Mouse (Mus musculus) heart, embryonic 11.5 days (tissue): Measurements from ENCODE around the gene Scrn3. TPM values are rescaled to one million over a fixed set of nuclear protein-coding genes. Genes with fewer than 3 reads are reported as not detected.

ENCODE experiments used
- ATAC-seq: fragments of 200-750 bp; cut with Nextera tagmentation; replicated peaks from 2 replicates; pipeline ENCODE4 v1.8.0; 2017; ENCODE audit warnings: moderate library complexity; ENCODE audit not compliant: insufficient number of reproducible peaks, low FRiP score, low TSS enrichment
- H3K27ac ChIP-seq: fragments of 300-500 bp; sonication (generic); 2 replicates; pipeline ENCODE4 v1.5.1; 2014; ENCODE audit warnings: mild to moderate bottlenecking, low read depth, low read length
- H3K27me3 ChIP-seq: fragments of 300-500 bp; sonication (generic); 2 replicates; pipeline ENCODE4 v1.6.1; 2014; ENCODE audit warnings: mild to moderate bottlenecking, low read length, mixed read lengths; ENCODE audit not compliant: control insufficient read depth, insufficient read depth
- H3K36me3 ChIP-seq: fragments of 300-500 bp; sonication (generic); 2 replicates; pipeline ENCODE4 v1.6.1; 2014; ENCODE audit warnings: mild to moderate bottlenecking, low read length, moderate library complexity, mixed read lengths; ENCODE audit not compliant: control insufficient read depth, insufficient read depth
- H3K4me1 ChIP-seq: fragments of 300-500 bp; sonication (generic); 2 replicates; pipeline ENCODE4 v1.6.1; 2014; ENCODE audit warnings: low read length; ENCODE audit not compliant: control insufficient read depth, insufficient read depth
- H3K4me2 ChIP-seq: fragments of 300-500 bp; sonication (generic); 2 replicates; pipeline ENCODE4 v1.6.1; 2014; ENCODE audit warnings: mild to moderate bottlenecking, moderate library complexity
- H3K4me3 ChIP-seq: fragments of 300-500 bp; sonication (generic); 2 replicates; pipeline ENCODE4 v1.5.1; 2014; ENCODE audit warnings: low read depth, low read length
- H3K9ac ChIP-seq: fragments of 300-500 bp; sonication (generic); 2 replicates; pipeline ENCODE4 v1.6.1; 2014; ENCODE audit warnings: mild to moderate bottlenecking, low read depth, low read length, moderate library complexity
- H3K9me3 ChIP-seq: fragments of 300-500 bp; sonication (generic); replicated peaks from 2 replicates; pipeline ENCODE4 v1.6.1; 2016; ENCODE audit warnings: low read length; ENCODE audit not compliant: control insufficient read depth
- WGBS: fragments of 180-500 bp; shearing (Covaris S2); extraction: QIAGEN DNeasy Blood & Tissue Kit; methylation state at CpG from one replicate; pipeline ENCODE4 v1.1.7; 2014; ENCODE audit not compliant: insufficient replicate concordance; 5-methylcytosine and 5-hydroxymethylcytosine counted together
- polyA plus RNA-seq: library from polyadenylated mRNA; unstranded; fragments of >200 nt; fragmentation: Nextera tagmentation; extraction: Ambion mirVana; gene quantifications from 2 replicates; pipeline ENCODE4 v1.2.1, GENCODE M21; 2014

The Scrn3 gene
- polyA plus RNA-seq, 1 experiment from 2014 or later: 12.5 TPM

DNA sequence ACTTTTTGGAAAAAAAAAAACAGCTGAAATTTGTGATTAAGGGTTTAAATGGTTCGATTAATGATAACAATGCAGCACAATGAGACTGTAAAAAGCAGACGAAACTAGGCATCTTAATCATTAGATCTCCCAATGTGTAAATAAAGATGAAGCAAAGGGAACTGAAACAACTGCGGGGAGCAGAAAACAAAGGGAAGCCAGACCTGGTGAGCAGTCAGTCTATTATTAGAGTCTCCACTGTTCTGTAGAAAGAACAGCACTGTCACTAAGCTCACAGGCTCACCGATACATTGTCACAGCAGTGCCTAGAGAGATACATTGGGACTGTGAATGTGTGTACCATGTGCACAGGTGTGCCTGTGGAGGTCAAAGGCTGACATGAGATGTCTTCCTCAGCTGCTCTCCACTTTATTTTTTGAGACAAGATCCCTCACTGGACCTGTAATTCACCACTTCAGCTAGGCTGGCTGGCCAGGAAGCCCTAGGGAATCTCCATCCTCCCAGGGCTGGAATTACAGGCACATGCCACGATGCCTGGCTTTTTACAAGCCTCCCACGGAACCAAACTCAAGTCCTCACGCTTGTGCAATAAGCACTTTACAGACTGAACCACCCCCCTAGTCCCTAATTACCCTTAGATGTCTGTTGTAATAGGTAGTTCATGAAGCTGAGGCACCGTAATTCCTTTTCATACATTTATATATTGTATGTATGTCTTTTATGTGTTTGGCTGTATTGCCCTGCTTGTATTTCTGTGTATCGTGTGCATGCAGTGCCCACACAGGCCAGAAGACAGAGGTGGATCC lies 59.3 kb downstream of the Scrn3 start:
- ATAC-seq: no peak
- no peak overlapping the region for H3K4me2 ChIP-seq
- 0 out of 2 replicates have a peak overlapping the region, but pooled peaks have one; percentile 25 for H3K27ac ChIP-seq
- WGBS: 63% methylated on average over 9 of the region's 9 CpGs
- H3K36me3 ChIP-seq: no peaks in the 10 kb centered on the region
- 0 out of 2 replicates have a peak, but pooled peaks cover 2% of the 10 kb centered on the region for H3K4me1 ChIP-seq
- H3K27me3 ChIP-seq: no peaks in the 10 kb centered on the region
- H3K4me3 ChIP-seq: no peak overlapping the region
- H3K9ac ChIP-seq: no peak overlapping the region
- H3K9me3 ChIP-seq: no peaks in the 10 kb centered on the region

DNA sequence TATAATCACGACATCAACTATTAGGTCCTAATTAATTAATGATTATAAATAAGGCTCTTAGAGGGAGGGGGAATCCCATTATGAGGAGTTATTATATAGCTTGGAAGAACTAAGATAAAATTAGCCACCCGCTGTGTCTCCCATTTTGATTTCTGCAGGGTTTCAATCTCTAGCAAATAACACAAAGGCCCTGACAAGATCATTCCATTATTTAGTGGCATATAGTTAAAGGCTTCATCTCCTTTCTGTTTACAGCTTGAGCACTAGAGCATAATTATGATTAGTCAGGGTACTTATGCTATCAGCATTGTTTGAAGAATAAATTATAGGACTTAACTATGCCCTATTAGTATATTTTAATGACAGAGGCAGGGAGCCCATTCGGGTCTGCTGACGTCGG lies 65.9 kb downstream of the Scrn3 start:
- no peak for ATAC-seq
- H3K4me1 ChIP-seq: no peaks in the 10 kb centered on the region; the same call in 1 of the 2 replicates
- H3K9ac ChIP-seq: no peak overlapping the region
- no peak overlapping the region for H3K27ac ChIP-seq
- WGBS: 93% methylated on average over 5 of the region's 5 CpGs
- no peaks in the 10 kb centered on the region for H3K36me3 ChIP-seq
- no peak overlapping the region for H3K4me3 ChIP-seq
- H3K9me3 ChIP-seq: no peaks in the 10 kb centered on the region
- H3K4me2 ChIP-seq: no peak overlapping the region
- H3K27me3 ChIP-seq: no peaks in the 10 kb centered on the region

DNA sequence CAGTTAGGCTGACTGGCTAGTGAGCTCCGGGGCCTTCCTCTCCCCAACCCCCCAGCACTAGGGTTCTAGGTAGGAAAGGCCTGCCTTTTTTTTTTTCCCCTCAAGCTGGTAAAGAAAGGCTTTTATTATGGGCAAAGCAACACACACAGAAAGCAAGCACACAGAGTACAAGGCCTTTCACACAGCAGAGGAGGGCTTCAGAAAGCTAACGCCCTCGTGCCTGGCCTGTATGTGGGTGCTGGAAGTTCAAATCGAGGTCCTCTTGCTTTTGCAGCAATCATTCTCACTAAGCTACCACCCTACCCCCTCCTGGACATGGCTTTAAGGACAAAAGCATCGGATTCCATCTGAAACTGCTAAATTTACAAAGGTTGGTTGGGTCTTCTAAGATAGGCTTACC lies 67.3 kb downstream of the Scrn3 start:
- Histone ChIP-seq H3K9ac (no peak overlapping the region), H3K4me1 (no peaks in the 10 kb centered on the region; the same call in 1 of the 2 replicates), H3K9me3 (no peaks in the 10 kb centered on the region), H3K27ac (no peak overlapping the region), H3K36me3 (no peaks in the 10 kb centered on the region), H3K4me2 (no peak overlapping the region), H3K27me3 (no peaks in the 10 kb centered on the region), H3K4me3 (no peak overlapping the region)
- WGBS: 81% methylated on average over 5 of the region's 5 CpGs
- ATAC-seq: no peak

DNA sequence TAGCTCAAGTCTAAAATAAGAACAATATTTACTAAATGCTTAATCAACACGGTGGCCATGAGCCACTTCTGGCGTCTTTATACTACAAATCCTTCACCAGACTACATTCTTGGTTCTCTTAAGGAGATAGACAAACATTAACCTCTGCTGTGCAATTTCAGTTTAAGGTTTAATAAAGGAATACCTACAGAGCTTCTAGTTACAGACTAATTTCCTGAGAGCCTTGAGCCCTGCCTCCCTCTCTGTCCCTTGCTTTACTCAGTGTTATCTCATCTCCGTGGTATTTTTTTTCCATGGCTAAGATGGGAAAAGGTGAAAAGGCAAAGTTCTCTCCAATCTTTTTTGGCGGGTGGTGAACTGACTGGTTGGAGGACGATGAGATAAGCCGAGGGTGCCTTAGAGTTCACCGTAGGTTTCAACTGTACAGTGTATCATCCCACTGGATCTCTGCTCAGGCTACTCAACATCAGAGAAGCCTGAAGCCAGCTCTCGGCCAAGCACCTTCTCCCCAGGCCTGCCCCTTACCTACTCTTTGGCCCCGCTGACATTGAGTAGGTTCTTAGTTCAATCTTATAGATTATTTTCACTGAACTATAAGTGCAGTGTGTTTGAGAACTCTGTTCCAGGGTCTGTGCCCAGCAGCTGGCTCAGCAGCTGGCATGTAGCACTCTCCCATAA lies 68.0 kb downstream of the Scrn3 start:
- WGBS: 48% methylated on average over 9 of the region's 9 CpGs

DNA sequence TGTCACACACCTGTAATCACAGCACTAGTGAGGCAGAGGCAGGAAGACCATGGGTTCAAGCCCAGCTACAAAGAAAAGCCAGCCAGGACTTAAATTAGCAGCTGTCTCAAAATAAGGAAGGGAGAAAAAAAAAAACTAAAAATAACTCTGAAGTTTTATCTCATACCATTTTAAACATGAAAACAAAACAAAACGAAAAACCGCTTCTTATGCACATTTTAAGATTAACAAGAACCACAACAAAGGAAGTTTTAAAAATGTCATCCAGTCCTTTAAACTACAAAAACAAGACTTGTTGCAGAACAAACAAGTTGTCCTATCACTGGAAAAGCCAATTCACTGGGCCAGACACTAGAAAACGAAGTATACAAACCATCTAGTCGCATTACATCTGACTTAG lies 72.8 kb downstream of the Scrn3 start:
- Histone ChIP-seq H3K4me3 (no peak overlapping the region), H3K9me3 (no peaks in the 10 kb centered on the region), H3K27ac (no peak overlapping the region), H3K4me2 (peak overlapping the region; percentile 100), H3K36me3 (no peaks in the 10 kb centered on the region), H3K4me1 (peaks cover 5% of the 10 kb centered on the region), H3K27me3 (no peaks in the 10 kb centered on the region), H3K9ac (no peak overlapping the region)
- no peak for ATAC-seq
- WGBS: 80% methylated on average over 4 of the region's 4 CpGs

More for the DNA sequence above, 68.0 kb downstream of the Scrn3 start:
- no peak overlapping the region for H3K4me3 ChIP-seq
- no peaks in the 10 kb centered on the region for H3K27me3 ChIP-seq
- H3K4me1 ChIP-seq: peaks cover under 1% of the 10 kb centered on the region
- H3K4me2 ChIP-seq: no peak overlapping the region
- no peaks in the 10 kb centered on the region for H3K36me3 ChIP-seq
- no peaks in the 10 kb centered on the region for H3K9me3 ChIP-seq
- no peak overlapping the region for H3K9ac ChIP-seq
- no peak for ATAC-seq
- H3K27ac ChIP-seq: no peak overlapping the region

DNA sequence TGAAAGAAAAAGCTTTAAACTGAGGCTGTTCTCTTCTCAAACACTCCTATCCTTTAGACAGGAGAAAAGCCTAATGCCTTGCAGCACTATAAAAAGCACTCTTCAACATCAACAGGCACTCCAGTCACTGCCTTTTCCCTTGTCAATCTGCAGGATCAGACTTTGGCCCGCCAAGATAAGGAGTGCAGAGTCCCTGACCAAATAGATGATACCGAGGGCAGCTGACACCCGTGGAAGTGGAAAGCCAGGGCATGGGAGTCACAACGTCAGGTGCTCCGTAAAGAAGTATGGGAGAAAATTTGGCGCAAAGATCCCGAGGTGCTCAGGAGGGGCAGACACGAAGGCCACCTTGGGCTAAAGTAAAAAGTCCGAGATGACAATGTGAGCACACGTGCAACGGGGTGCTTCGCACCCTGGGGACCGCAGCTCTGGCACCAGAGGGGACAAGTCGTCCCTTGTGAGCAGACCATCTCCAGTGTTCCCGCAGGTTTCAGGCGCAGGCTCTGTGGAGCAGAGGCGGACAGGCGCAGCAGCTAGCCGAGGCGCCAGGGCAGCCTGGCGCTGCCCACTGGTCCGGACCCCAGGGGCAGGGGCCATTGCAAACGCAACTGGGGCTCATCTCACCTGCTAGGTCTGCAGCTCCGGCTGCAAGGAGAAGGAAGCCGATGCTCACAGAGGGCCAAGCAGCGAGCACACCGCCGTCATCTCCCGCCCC lies 73.4 kb downstream of the Scrn3 start:
- Histone ChIP-seq H3K4me3 (peak overlapping the region; percentile 72), H3K4me1 (peaks cover 5% of the 10 kb centered on the region; the same call in 1 of the 2 replicates), H3K27me3 (no peaks in the 10 kb centered on the region), H3K9ac (peak overlapping the region; percentile 72), H3K9me3 (no peaks in the 10 kb centered on the region), H3K4me2 (peak overlapping the region; percentile 100), H3K27ac (0 out of 2 replicates have a peak overlapping the region, but pooled peaks have one; percentile 35), H3K36me3 (no peaks in the 10 kb centered on the region)
- peak; percentile 36 for ATAC-seq
- WGBS: 2% methylated on average over 29 of the region's 29 CpGs

DNA sequence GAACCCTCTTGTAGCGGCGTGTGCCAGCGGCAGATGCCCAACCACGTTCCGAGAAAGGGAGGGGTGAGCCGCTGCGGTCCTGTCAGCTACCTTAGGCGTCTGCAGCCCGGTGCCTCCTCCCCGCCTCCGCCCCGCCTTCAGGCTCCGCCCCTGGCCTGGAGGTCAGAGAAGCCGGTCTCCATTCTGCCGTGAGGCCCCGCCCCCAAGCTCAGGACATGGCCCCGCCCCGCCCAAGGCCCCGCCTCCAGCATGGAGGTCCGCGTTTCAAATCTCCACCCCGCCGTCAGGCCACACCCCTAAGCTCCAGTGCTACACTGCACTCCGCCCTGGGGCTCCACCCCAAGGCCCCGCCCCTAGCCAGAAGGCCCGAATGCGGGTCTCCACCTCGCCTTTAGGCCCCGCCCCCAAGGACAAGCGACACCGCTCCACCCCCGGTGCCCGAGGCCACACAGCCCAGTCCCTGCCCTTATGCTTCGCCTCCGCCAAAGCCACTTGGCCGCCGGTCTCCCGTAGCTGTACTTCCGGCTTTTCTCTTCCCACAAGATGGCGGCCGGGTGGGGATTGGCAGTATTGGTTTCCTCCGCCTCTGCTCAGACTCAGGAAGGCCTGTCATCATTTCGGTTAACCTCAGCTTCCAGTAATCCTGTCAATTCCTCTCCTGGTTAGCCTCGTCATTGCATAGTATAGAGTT lies 74.1 kb downstream of the Scrn3 start, which contains the start of gene Gpr155:
Gpr155 (minus strand) TSS at position 217 of the 691 bp plus-strand sequence.
- Histone ChIP-seq H3K4me1 (peaks cover 5% of the 10 kb centered on the region; the same call in 1 of the 2 replicates), H3K9me3 (no peaks in the 10 kb centered on the region), H3K4me3 (peak within 1 kb of the TSS; percentile 72), H3K9ac (peak within 1 kb of the TSS; percentile 72), H3K36me3 (no peaks in the 10 kb centered on the region), H3K4me2 (peak within 1 kb of the TSS; percentile 100), H3K27me3 (no peaks in the 10 kb centered on the region), H3K27ac (peak within 1 kb of the TSS; percentile 67)
- under 1% methylated on average over 41 of the region's 44 CpGs for WGBS
- ATAC-seq: peak; percentile 99
